Mouse (Mus musculus): Measurements from ENCODE around the gene Jak2. TPM values are rescaled to one million over a fixed set of nuclear protein-coding genes. Genes with fewer than 3 reads are reported as not detected.

Jak2 gene
- polyA plus RNA-seq, 1 experiment from 2014 or later = 16.6 TPM

- 0 out of 2 replicates have a peak, but pooled peaks cover 5% of the 10 kb centered on the region for H3K4me1 ChIP-seq
- peak; percentile 95 for ATAC-seq (ENCODE audit: low FRiP score)
- peaks cover 8% of the 10 kb centered on the region; the same call in 1 of the 2 replicates for H3K27me3 ChIP-seq
- no peaks in the 10 kb centered on the region for H3K9me3 ChIP-seq
- peak within 1 kb of the TSS; percentile 55 for H3K4me2 ChIP-seq
- H3K27ac ChIP-seq = no peak within 1 kb of the TSS
- no peaks in the 10 kb centered on the region for H3K36me3 ChIP-seq (replicated peaks)
- WGBS = 5% methylated on average over 29 of the region's 31 CpGs
- peak within 1 kb of the TSS; percentile 38 for H3K4me3 ChIP-seq (replicated peaks)
- 0 out of 2 replicates have a peak within 1 kb of the TSS, but pooled peaks have one; percentile 40 for H3K9ac ChIP-seq
Observed at GRCm38 (mm10) chr19:29325053-29325851, 73.6 kb downstream of the Jak2 start, which contains the start of gene Insl6. TSS of gene Insl6 (minus strand) at chr19:29325356.

- Histone ChIP-seq H3K4me1 (0 out of 2 replicates have a peak, but pooled peaks cover 5% of the 10 kb centered on the region), H3K4me3 (replicated peaks) (no peak overlapping the region), H3K36me3 (replicated peaks) (no peaks in the 10 kb centered on the region), H3K9ac (no peak overlapping the region), H3K4me2 (peak overlapping the region; percentile 55; the same call in 1 of the 2 replicates), H3K27me3 (peaks cover 8% of the 10 kb centered on the region; the same call in 1 of the 2 replicates), H3K9me3 (no peaks in the 10 kb centered on the region), H3K27ac (no peak overlapping the region)
- ATAC-seq (ENCODE audit: low FRiP score) = no peak
- WGBS = 74% methylated on average over 9 of the region's 9 CpGs
Observed at GRCm38 (mm10) chr19:29325852-29326180, 74.2 kb downstream of the Jak2 start.

GRCm38 (mm10) chr19:29326396-29326795 is 74.8 kb downstream of the Jak2 start:
- no peak for ATAC-seq (ENCODE audit: low FRiP score)
- Histone ChIP-seq H3K4me1 (0 out of 2 replicates have a peak, but pooled peaks cover 5% of the 10 kb centered on the region), H3K27ac (no peak overlapping the region), H3K9me3 (no peaks in the 10 kb centered on the region), H3K36me3 (replicated peaks) (no peaks in the 10 kb centered on the region), H3K9ac (no peak overlapping the region), H3K4me2 (no peak overlapping the region), H3K4me3 (replicated peaks) (no peak overlapping the region), H3K27me3 (peaks cover 8% of the 10 kb centered on the region; the same call in 1 of the 2 replicates)
- 86% methylated on average over 4 of the region's 4 CpGs for WGBS

GRCm38 (mm10) chr19:29326822-29327552 is 75.4 kb downstream of the Jak2 start:
- Histone ChIP-seq H3K36me3 (replicated peaks) (no peaks in the 10 kb centered on the region), H3K27me3 (peaks cover 8% of the 10 kb centered on the region; the same call in 1 of the 2 replicates), H3K9me3 (no peaks in the 10 kb centered on the region), H3K27ac (no peak overlapping the region), H3K4me1 (0 out of 2 replicates have a peak, but pooled peaks cover 5% of the 10 kb centered on the region), H3K4me3 (replicated peaks) (no peak overlapping the region), H3K4me2 (no peak overlapping the region), H3K9ac (no peak overlapping the region)
- no peak for ATAC-seq (ENCODE audit: low FRiP score)
- 77% methylated on average over 13 of the region's 13 CpGs for WGBS

GRCm38 (mm10) chr19:29334068-29334745 is 82.6 kb downstream of the Jak2 start, which contains the start of gene Rln1:
TSS of gene Rln1 (minus strand) at chr19:29334670.
- ATAC-seq (ENCODE audit: low FRiP score) = peak; percentile 72
- peak within 1 kb of the TSS; percentile 77 for H3K4me2 ChIP-seq
- H3K36me3 ChIP-seq (replicated peaks) = no peaks in the 10 kb centered on the region
- peaks cover 10% of the 10 kb centered on the region; the same call in 1 of the 2 replicates for H3K27me3 ChIP-seq
- WGBS = 2% methylated on average over 23 of the region's 23 CpGs
- peaks cover 10% of the 10 kb centered on the region; the same call in 1 of the 2 replicates for H3K4me1 ChIP-seq
- peak within 1 kb of the TSS; percentile 43 for H3K4me3 ChIP-seq (replicated peaks)
- H3K9ac ChIP-seq = peak within 1 kb of the TSS; percentile 67
- no peaks in the 10 kb centered on the region for H3K9me3 ChIP-seq
- no peak within 1 kb of the TSS for H3K27ac ChIP-seq

- Histone ChIP-seq H3K4me2 (no peak overlapping the region), H3K9me3 (no peaks in the 10 kb centered on the region), H3K4me1 (peaks cover 10% of the 10 kb centered on the region; the same call in 1 of the 2 replicates), H3K27ac (no peak overlapping the region), H3K36me3 (replicated peaks) (no peaks in the 10 kb centered on the region), H3K9ac (no peak overlapping the region), H3K4me3 (replicated peaks) (no peak overlapping the region), H3K27me3 (peaks cover 9% of the 10 kb centered on the region; the same call in 1 of the 2 replicates)
- no peak for ATAC-seq (ENCODE audit: low FRiP score)
- WGBS = 79% methylated on average over 2 of the region's 2 CpGs
Observed at GRCm38 (mm10) chr19:29336624-29337023, 85.0 kb downstream of the Jak2 start.

- H3K4me2 ChIP-seq = no peak overlapping the region
- H3K27ac ChIP-seq = no peak overlapping the region
- H3K4me3 ChIP-seq (replicated peaks) = no peak overlapping the region
- no peaks in the 10 kb centered on the region for H3K36me3 ChIP-seq (replicated peaks)
- no peaks in the 10 kb centered on the region for H3K4me1 ChIP-seq
- no peak for ATAC-seq (ENCODE audit: low FRiP score)
- no peak overlapping the region for H3K9ac ChIP-seq
- no peaks in the 10 kb centered on the region for H3K27me3 ChIP-seq
- 90% methylated on average over 4 of the region's 4 CpGs for WGBS
- H3K9me3 ChIP-seq = no peaks in the 10 kb centered on the region
Observed at GRCm38 (mm10) chr19:29341029-29341428, 89.4 kb downstream of the Jak2 start.

- no peaks in the 10 kb centered on the region for H3K4me1 ChIP-seq
- 90% methylated on average over 6 of the region's 6 CpGs for WGBS
- no peaks in the 10 kb centered on the region for H3K36me3 ChIP-seq (replicated peaks)
- H3K27ac ChIP-seq = no peak overlapping the region
- no peaks in the 10 kb centered on the region for H3K27me3 ChIP-seq
- H3K9ac ChIP-seq = no peak overlapping the region
- no peak overlapping the region for H3K4me3 ChIP-seq (replicated peaks)
- ATAC-seq (ENCODE audit: low FRiP score) = no peak
- H3K4me2 ChIP-seq = no peak overlapping the region
- no peaks in the 10 kb centered on the region for H3K9me3 ChIP-seq
Observed at GRCm38 (mm10) chr19:29342281-29342680, 90.7 kb downstream of the Jak2 start.

- Histone ChIP-seq H3K9ac (no peak overlapping the region), H3K36me3 (replicated peaks) (0 out of 2 replicates have a peak, but pooled peaks cover 1% of the 10 kb centered on the region), H3K4me2 (no peak overlapping the region), H3K9me3 (no peaks in the 10 kb centered on the region), H3K4me1 (no peaks in the 10 kb centered on the region), H3K4me3 (replicated peaks) (no peak overlapping the region), H3K27me3 (no peaks in the 10 kb centered on the region), H3K27ac (no peak overlapping the region)
- ATAC-seq (ENCODE audit: low FRiP score) = no peak
Observed at GRCm38 (mm10) chr19:29344868-29345267, 93.2 kb downstream of the Jak2 start.

GRCm38 (mm10) chr19:29345636-29346035 is 94.0 kb downstream of the Jak2 start:
- no peak overlapping the region for H3K4me2 ChIP-seq
- H3K27ac ChIP-seq = no peak overlapping the region
- H3K9ac ChIP-seq = no peak overlapping the region
- ATAC-seq (ENCODE audit: low FRiP score) = no peak
- no peaks in the 10 kb centered on the region for H3K27me3 ChIP-seq
- H3K9me3 ChIP-seq = no peaks in the 10 kb centered on the region
- no peak overlapping the region for H3K4me3 ChIP-seq (replicated peaks)
- 85% methylated on average over 6 of the region's 6 CpGs for WGBS
- H3K36me3 ChIP-seq (replicated peaks) = peaks cover 4% of the 10 kb centered on the region; the same call in 1 of the 2 replicates
- H3K4me1 ChIP-seq = 0 out of 2 replicates have a peak, but pooled peaks cover under 1% of the 10 kb centered on the region

- Histone ChIP-seq H3K36me3 (replicated peaks) (peaks cover 4% of the 10 kb centered on the region; the same call in 1 of the 2 replicates), H3K4me2 (no peak overlapping the region), H3K4me3 (replicated peaks) (no peak overlapping the region), H3K27ac (no peak overlapping the region), H3K4me1 (peaks cover 7% of the 10 kb centered on the region; the same call in 1 of the 2 replicates), H3K9me3 (no peaks in the 10 kb centered on the region), H3K27me3 (no peaks in the 10 kb centered on the region), H3K9ac (no peak overlapping the region)
- no peak for ATAC-seq (ENCODE audit: low FRiP score)
- 51% methylated on average over 5 of the region's 5 CpGs for WGBS
Observed at GRCm38 (mm10) chr19:29350991-29351390, 99.4 kb downstream of the Jak2 start.

All from forebrain, embryonic 12.5 days (tissue).